Comparison of ENCODE assay signal across 8 mouse cellular contexts in the genomic region with DNA sequence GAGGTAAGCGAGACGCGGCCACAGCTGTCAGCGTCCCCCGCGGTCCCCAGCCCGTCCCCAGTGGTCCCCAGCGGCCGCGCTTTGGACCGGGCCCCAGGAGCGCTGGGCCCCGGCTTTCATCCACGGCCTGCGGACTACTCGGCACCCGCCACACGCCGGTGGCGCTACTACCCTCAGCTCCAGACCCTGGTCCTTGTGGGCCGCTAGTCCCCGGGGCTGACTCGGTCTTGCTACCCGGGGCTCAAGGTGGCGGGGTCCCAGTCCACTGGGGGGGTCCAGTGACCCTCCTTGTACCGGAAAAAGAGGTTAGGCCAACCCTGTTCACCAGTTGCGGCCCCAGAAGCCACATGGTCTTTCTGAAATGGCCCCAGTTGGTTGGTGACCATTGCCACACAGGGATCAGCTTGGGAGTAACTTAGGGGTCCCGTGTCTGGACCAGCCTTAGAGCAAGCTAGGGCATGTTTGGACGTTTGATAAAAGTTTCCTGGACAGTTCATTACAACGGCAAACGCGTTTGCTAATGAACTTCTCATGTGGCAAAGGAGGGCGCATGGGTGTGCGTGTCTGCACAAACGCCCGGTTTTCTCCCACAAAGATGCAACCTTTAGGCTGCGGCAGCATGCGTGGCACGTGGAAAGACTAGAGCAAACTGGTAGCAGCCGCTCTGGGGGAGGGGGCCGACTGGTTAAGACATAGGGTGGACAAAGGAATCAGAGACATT. TPM values are rescaled to one million over a fixed set of nuclear protein-coding genes. Genes with fewer than 3 reads are reported as not detected.
DNase-seq lines count a peak whose midpoint lies in the region; ATAC-seq and TF ChIP-seq lines count a peak whose summit lies in the region.

No protein-coding gene starts in this region.

- in situ Hi-C loops in Patski (cut with MboI; ENCODE audit: low pct_unique_long_range_greater_than_20kb): no loop called here

- peak overlapping the region; percentile 78 for H3K4me3 ChIP-seq in kidney, embryonic 14.5 days (ENCODE audit: low read length)
- peak overlapping the region; percentile 72 for H3K4me3 ChIP-seq in forebrain, embryonic 15.5 days
- H3K4me3 ChIP-seq in limb, embryonic 15.5 days: peak overlapping the region; percentile 62
- H3K4me3 ChIP-seq in neural tube, embryonic 15.5 days (replicated peaks): peak overlapping the region; percentile 88

- peak overlapping the region; percentile 98 for H3K4me2 ChIP-seq in kidney, embryonic 14.5 days (replicated peaks; ENCODE audit: low read depth, low read length)
- peak overlapping the region; percentile 94 for H3K4me2 ChIP-seq in forebrain, embryonic 15.5 days (replicated peaks)
- peak overlapping the region; percentile 95 for H3K4me2 ChIP-seq in limb, embryonic 15.5 days
- H3K4me2 ChIP-seq in neural tube, embryonic 15.5 days: peak overlapping the region; percentile 97

- peak; percentile 78 for ATAC-seq in kidney, embryonic 14.5 days (ENCODE audit: low FRiP score, low TSS enrichment)
- peak; percentile 52 for ATAC-seq in Patski
- peak; percentile 80 for ATAC-seq in forebrain, embryonic 15.5 days (replicated peaks)
- no peak for ATAC-seq in limb, embryonic 15.5 days (ENCODE audit: insufficient number of reproducible peaks, low FRiP score, low TSS enrichment, low read depth)
- ATAC-seq in neural tube, embryonic 15.5 days (ENCODE audit: low FRiP score): peak; percentile 76

- no peaks in the 10 kb centered on the region for H3K9me3 ChIP-seq in kidney, embryonic 14.5 days (ENCODE audit: control insufficient read depth, low read length)
- no peaks in the 10 kb centered on the region for H3K9me3 ChIP-seq in forebrain, embryonic 15.5 days
- no peaks in the 10 kb centered on the region for H3K9me3 ChIP-seq in limb, embryonic 15.5 days
- H3K9me3 ChIP-seq in neural tube, embryonic 15.5 days (replicated peaks): no peaks in the 10 kb centered on the region

- peaks cover 11% of the 10 kb centered on the region; the same call in 1 of the 2 replicates for H3K4me1 ChIP-seq in kidney, embryonic 14.5 days (ENCODE audit: control insufficient read depth, insufficient read depth, low read length)
- H3K4me1 ChIP-seq in forebrain, embryonic 15.5 days: peaks cover 16% of the 10 kb centered on the region
- H3K4me1 ChIP-seq in limb, embryonic 15.5 days: peaks cover 23% of the 10 kb centered on the region
- peaks cover 34% of the 10 kb centered on the region for H3K4me1 ChIP-seq in neural tube, embryonic 15.5 days

- H3K9ac ChIP-seq in kidney, embryonic 14.5 days (ENCODE audit: low read depth, low read length): peak overlapping the region; percentile 76
- H3K9ac ChIP-seq in forebrain, embryonic 15.5 days (replicated peaks): peak overlapping the region; percentile 71
- H3K9ac ChIP-seq in limb, embryonic 15.5 days: peak overlapping the region; percentile 78
- H3K9ac ChIP-seq in neural tube, embryonic 15.5 days (replicated peaks): peak overlapping the region; percentile 83

- no peak overlapping the region for H3K27ac ChIP-seq in kidney, embryonic 14.5 days (ENCODE audit: low read depth, low read length)
- H3K27ac ChIP-seq in forebrain, embryonic 15.5 days (replicated peaks): peak overlapping the region; percentile 45; the same call in 1 of the 2 replicates
- no peak overlapping the region for H3K27ac ChIP-seq in limb, embryonic 15.5 days
- H3K27ac ChIP-seq in neural tube, embryonic 15.5 days (replicated peaks): peak overlapping the region; percentile 76

- H3K27me3 ChIP-seq in kidney, embryonic 14.5 days (ENCODE audit: control insufficient read depth, insufficient read depth, low read length): no peaks in the 10 kb centered on the region
- no peaks in the 10 kb centered on the region for H3K27me3 ChIP-seq in Patski
- H3K27me3 ChIP-seq in forebrain, embryonic 15.5 days: no peaks in the 10 kb centered on the region
- H3K27me3 ChIP-seq in limb, embryonic 15.5 days: no peaks in the 10 kb centered on the region; the same call in 1 of the 2 replicates
- no peaks in the 10 kb centered on the region for H3K27me3 ChIP-seq in neural tube, embryonic 15.5 days (replicated peaks)

- CTCF ChIA-PET in Patski (lab: Charles Lee): interaction anchor here (1.1 kb wide), 1 partner anchor 11 kb away, joined by 3 read pairs; no protein-coding TSS in a partner anchor

- no peak for DNase-seq in kidney, adult 11 months
- DNase-seq in Patski (ENCODE audit: low read depth, low spot score): no peak
- no peak for DNase-seq in thymus, postnatal 10 days (ENCODE audit: low spot score in 2 of 2)
- no peak for DNase-seq in cerebellum, adult 18-20 months

- WGBS in kidney, embryonic 14.5 days: 3% methylated on average over 36 of the region's 41 CpGs
- WGBS in forebrain, embryonic 15.5 days: under 1% methylated on average over 41 of the region's 41 CpGs
- WGBS in limb, embryonic 15.5 days: under 1% methylated on average over 38 of the region's 41 CpGs
- WGBS in neural tube, embryonic 15.5 days: 1% methylated on average over 41 of the region's 41 CpGs

- H3K36me3 ChIP-seq in kidney, embryonic 14.5 days (ENCODE audit: control insufficient read depth, insufficient read depth, low read length): no peaks in the 10 kb centered on the region
- no peaks in the 10 kb centered on the region for H3K36me3 ChIP-seq in forebrain, embryonic 15.5 days
- no peaks in the 10 kb centered on the region for H3K36me3 ChIP-seq in limb, embryonic 15.5 days
- no peaks in the 10 kb centered on the region for H3K36me3 ChIP-seq in neural tube, embryonic 15.5 days

- POLR2A ChIA-PET in Patski (lab: Charles Lee): interaction anchor here (0.8 to 1.6 kb wide), 6 partner anchors 9 to 87 kb away, joined by 3 to 14 read pairs (median 4); no protein-coding TSS in a partner anchor

- TF ChIP-seq CTCF in Patski (IDR thresholded peaks at IDR 0.05): no peak

RNA-seq across cellular contexts. Expression of a gene that starts 0.5 kb away (rescaled TPM):
- 25.7 and 33.6 TPM in 2 replicates for polyA plus RNA-seq in kidney, embryonic 14.5 days (2014; fragmentation: Nextera tagmentation; extraction: Ambion mirVana)
- 126 TPM for polyA plus RNA-seq in Patski (2021)
- 37.5 and 38.3 TPM in 2 replicates for polyA plus RNA-seq in forebrain, embryonic 15.5 days (2015; fragmentation: Nextera tagmentation; extraction: Ambion mirVana)
- polyA plus RNA-seq in limb, embryonic 15.5 days (2015; fragmentation: Nextera tagmentation; extraction: Ambion mirVana): 56.8 and 72.0 TPM in 2 replicates
- polyA plus RNA-seq in neural tube, embryonic 15.5 days (2015; fragmentation: Nextera tagmentation; extraction: Ambion mirVana): 45.3 and 51.5 TPM in 2 replicates

RNA-seq across cellular contexts. Expression of a gene that starts 29.6 kb away (rescaled TPM):
- 3.7 and 6.1 TPM in 2 replicates for polyA plus RNA-seq in kidney, embryonic 14.5 days (2014; fragmentation: Nextera tagmentation; extraction: Ambion mirVana)
- 1.3 TPM for polyA plus RNA-seq in Patski (2021)
- polyA plus RNA-seq in forebrain, embryonic 15.5 days (2015; fragmentation: Nextera tagmentation; extraction: Ambion mirVana): 0.18 and 0.20 TPM in 2 replicates
- polyA plus RNA-seq in limb, embryonic 15.5 days (2015; fragmentation: Nextera tagmentation; extraction: Ambion mirVana): 2.4 and 2.5 TPM in 2 replicates
- polyA plus RNA-seq in neural tube, embryonic 15.5 days (2015; fragmentation: Nextera tagmentation; extraction: Ambion mirVana): 1.9 TPM in 1 of 2 replicates, not detected in the other

RNA-seq across cellular contexts. Expression of a gene that starts 46.1 kb away (rescaled TPM):
- not detected in 2 replicates for polyA plus RNA-seq in kidney, embryonic 14.5 days (2014; fragmentation: Nextera tagmentation; extraction: Ambion mirVana)
- polyA plus RNA-seq in Patski (2021): not detected
- not detected in 2 replicates for polyA plus RNA-seq in forebrain, embryonic 15.5 days (2015; fragmentation: Nextera tagmentation; extraction: Ambion mirVana)
- polyA plus RNA-seq in limb, embryonic 15.5 days (2015; fragmentation: Nextera tagmentation; extraction: Ambion mirVana): not detected in 2 replicates
- polyA plus RNA-seq in neural tube, embryonic 15.5 days (2015; fragmentation: Nextera tagmentation; extraction: Ambion mirVana): not detected in 2 replicates

Comparison
In these comparisons a context has a peak if more than half of its experiments do, and no peak if none do; other contexts are left out.
1. H3K27ac ChIP-seq: peak in forebrain, embryonic 15.5 days (single experiment) and neural tube, embryonic 15.5 days (single experiment); none in kidney, embryonic 14.5 days (single experiment) and limb, embryonic 15.5 days (single experiment).
2. Peak in every context shown above with its lines, with median percentiles within 50 percentile points of each other: H3K4me2 ChIP-seq, H3K4me3 ChIP-seq and H3K9ac ChIP-seq.